Mouse (Mus musculus) lung, postnatal 25 days (tissue): ENCODE measurements around the gene Mff.

Source experiments
- DNase-seq: peaks from one replicate; pipeline ENCODE4 v3.0.0; 2022; ENCODE audit warnings: low spot score

Gene Mff

DNA sequence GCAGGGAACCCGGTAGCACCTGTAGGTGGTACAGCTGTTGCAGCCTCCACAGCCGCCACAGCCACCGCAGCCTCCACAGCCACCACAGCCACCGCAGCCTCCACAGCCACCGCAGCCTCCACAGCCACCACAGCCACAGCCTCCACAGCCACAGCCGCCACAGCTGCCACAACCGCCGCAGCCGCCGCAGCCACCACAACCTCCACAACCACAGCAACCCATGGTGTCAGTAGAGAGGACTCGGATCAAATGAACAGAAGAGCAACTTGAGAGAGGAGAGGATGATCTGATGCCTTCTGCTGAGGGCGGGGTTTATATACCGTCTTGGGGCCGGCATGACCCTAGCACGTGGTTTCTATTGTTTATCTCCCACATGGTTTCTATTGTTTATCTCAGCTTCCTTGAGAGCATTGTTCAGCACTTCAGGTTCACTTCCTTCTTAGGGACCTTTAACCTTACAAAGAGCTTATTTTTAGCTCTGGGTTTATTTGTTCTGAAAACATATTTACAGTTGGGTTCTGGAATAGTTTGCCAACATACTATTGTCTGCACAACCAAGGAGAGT is 46.4 kb downstream of the Mff start, which contains the start of gene Gm47791:
Gene Gm47791 (minus strand): TSS at position 222 of the 565 bp plus-strand sequence.
- no peak for DNase-seq

- DNase-seq, result no peak
These were observed 47.7 kb downstream of the Mff start for GRCm38 (mm10) chr1:82772428-82772827.

DNA sequence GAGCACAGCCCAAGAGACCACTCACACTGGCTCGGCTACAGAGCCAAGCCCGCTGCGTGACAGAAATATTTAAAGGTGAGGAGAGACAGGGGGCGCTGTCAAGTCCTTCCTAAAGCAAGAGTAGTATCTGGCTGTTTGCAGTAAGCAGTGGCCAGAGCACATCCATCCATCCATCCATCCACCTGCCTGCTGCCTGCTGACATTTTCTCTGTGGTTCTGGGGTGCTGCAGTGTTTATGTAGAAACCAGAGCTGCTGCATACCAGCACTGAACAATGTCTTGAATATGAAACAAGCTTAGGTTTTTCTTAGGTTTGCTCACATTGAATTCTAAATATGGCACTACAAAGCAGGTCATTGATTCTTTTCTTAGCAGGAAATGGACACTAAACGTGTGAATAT is 48.5 kb downstream of the Mff start:
- no peak for DNase-seq

- no peak for DNase-seq
These were observed 50.6 kb downstream of the Mff start for GRCm38 (mm10) chr1:82775293-82775692.

GRCm38 (mm10) chr1:82779388-82779966 is 54.8 kb downstream of the Mff start:
- no peak for DNase-seq

GRCm38 (mm10) chr1:82783559-82783958 is 58.9 kb downstream of the Mff start:
- peak; percentile 81 for DNase-seq

GRCm38 (mm10) chr1:82785546-82785945 is 60.9 kb downstream of the Mff start:
- DNase-seq, result peak; percentile 77

DNA sequence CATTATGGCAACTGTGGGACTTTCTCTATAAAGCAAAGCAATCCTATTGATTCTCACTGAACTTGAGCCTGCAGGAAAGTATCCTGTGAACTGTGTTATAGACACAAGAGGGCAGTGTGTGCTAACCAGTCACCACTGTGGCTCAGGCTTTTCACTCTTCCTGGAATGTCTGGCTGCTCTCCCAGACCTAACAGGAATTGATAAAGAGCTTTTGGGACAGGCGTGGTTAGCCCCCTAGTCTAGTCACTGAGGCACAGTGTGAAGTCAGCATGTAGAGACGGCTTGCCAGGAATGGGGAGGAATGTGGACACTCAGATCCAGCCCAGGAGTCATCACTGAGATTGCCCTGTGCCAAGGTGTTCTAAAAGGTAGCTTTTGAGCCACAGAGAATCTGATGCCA is 62.7 kb downstream of the Mff start:
- DNase-seq, result peak; percentile 89

GRCm38 (mm10) chr1:82788070-82788469 is 63.4 kb downstream of the Mff start:
- DNase-seq, result no peak

DNA sequence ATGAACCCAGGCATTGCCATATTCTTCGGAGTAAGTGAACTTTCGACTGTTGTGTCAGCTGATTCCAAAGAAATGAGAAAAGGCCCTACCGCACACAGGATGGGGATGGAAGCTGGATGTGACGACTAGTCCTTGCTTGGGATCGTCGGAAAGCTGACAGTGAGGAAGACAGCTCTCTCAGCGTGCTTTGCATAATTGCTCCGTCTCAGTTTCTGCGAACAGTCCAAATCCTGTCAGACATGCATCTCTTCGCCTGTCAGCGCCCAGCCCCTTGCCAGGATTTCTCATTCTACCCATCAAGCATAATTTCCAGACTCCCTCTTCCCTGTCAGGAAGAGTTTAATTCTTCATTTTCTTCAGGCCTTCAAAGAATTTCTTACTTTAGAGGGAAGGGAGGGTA is 66.4 kb downstream of the Mff start:
- no peak for DNase-seq

DNA sequence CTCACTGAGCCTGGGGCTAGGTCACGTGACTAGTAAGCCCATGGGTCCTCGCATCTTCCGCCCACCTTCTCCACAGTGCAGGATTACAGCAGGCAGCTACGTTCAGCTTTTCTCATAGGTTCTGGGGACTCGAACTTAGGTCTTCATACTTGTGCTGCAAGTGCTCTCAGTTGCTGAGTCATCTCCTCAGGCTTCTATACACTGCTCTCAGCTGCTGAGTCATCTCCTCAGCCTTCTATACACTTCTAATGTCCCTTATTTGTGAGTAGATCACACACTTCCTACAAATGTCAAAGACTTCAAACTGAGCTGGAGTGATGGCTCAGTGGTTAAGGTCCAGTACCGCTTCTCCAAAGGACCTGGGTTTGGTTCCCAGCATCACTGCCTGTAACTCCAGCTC is 67.5 kb downstream of the Mff start:
- no peak for DNase-seq

- no peak for DNase-seq
These were observed 68.4 kb downstream of the Mff start for GRCm38 (mm10) chr1:82793110-82793509.

- no peak for DNase-seq
These were observed 69.3 kb downstream of the Mff start for GRCm38 (mm10) chr1:82793986-82794385.

GRCm38 (mm10) chr1:82795211-82795610 is 70.5 kb downstream of the Mff start:
- DNase-seq, result no peak

DNA sequence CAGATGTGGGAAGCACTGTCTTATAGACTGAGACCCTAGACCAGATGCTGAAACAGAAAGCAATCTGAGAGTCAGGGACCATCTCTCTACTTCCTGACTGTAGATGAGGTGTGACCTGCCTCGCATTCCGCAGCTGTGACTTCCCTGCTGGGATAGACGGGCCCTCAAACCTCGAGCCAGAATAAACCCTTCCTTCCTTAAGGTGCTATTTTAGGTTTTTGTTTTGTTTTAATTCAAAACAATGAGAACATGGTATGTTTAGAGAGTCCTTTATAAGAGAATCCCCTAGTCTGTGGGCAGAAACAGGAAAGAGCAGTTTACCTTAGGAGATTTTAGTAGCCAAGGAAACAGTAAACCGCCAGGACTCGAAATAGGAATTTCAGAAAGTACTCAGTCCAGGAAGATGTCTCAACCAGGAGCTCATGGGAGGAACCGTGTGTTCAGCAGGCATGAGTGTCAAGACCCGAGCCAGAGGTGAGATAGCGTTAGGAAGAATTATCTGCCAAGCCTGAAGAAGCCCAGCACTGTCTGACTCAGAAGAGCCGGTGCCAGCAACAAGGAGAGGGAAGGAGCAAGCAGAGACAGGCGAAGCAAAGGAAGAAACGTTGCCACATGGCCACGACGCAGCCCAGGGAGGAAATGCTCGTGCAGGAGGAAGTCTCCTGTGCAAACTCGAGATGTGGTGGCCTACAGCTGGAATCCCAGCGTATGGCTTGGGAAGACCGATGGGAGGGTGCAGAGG is 71.2 kb downstream of the Mff start:
- DNase-seq, result peak; percentile 52

GRCm38 (mm10) chr1:82797088-82797487 is 72.4 kb downstream of the Mff start:
- no peak for DNase-seq

DNA sequence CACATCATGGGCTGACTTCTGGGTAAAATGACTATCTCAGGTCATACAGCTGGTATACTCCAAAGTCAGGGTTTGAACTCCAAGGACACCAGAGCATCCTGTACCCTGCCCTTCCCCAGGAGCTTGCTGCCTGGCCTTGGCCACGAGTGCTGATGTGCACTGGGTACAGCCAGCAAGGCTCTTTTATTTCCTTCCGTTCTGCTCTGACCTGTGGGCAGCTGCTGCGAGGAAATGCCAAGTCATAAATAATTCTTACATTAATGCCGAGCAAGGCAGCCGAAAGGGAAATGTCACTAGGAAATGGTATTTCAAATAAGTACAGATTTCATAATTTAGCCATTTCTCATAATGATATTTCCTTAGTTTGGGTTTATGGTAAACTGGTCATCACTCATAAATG is 73.6 kb downstream of the Mff start:
- DNase-seq, result peak; percentile 59

GRCm38 (mm10) chr1:82798922-82799321 is 74.2 kb downstream of the Mff start:
- no peak for DNase-seq

DNA sequence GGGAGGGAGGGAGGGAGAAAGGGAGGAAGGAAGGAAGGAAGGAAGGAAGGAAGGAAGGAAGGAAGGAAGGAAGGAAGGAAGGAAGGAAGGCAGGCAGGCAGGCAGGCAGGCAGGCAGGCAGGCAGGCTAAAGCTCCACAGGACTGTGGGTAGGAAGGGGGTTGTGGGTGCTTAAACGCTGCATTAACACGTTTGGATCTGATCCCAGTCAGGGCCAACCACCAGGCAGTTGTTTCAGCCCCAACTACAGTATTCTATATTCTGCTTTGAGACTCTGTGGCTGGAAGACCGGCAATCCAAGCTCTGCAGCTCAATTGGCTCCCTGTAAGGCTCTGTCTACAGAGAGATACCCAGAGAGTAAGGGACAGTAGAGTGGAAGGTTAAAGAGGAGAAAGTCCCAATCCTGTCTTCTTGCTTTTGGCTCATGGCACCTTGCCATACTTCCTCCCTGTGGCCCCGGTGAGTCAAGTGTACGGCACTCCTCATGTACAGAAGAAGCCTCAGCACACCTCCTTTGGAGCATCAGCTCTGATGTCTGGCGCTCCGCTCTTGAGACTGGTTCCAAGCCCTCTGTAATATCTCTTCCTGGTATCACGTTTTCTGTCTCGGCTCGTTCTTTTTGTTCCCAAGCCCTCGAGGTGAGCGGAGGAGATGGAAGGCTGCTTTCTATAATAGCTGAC is 76.6 kb downstream of the Mff start:
- no peak for DNase-seq
